Mouse (Mus musculus) intestine, embryonic 15.5 days (tissue): ENCODE results near the gene Rfxank. TPM values are rescaled to one million over a fixed set of nuclear protein-coding genes. Genes with fewer than 3 reads are reported as not detected.
A peak's percentile ranks its signal among the peaks of the same experiment; 100 is the strongest.

Source experiments
- ATAC-seq: fragments of 200-750 bp; cut with Nextera tagmentation; 2 replicates; pipeline ENCODE4 v1.8.0; 2017; ENCODE audit warnings: moderate TSS enrichment, moderate library complexity
- H3K27ac ChIP-seq: fragments of 300-500 bp; sonication (generic); 2 replicates; pipeline ENCODE4 v1.5.1; 2015; ENCODE audit warnings: mild to moderate bottlenecking, inconsistent platforms
- H3K27me3 ChIP-seq: fragments of 300-500 bp; sonication (generic); replicated peaks from 2 replicates; pipeline ENCODE4 v1.6.1; 2015; ENCODE audit warnings: inconsistent platforms
- H3K36me3 ChIP-seq: fragments of 300-500 bp; sonication (generic); 2 replicates; pipeline ENCODE4 v1.6.1; 2015; ENCODE audit warnings: inconsistent platforms
- H3K4me1 ChIP-seq: fragments of 300-500 bp; sonication (generic); replicated peaks from 2 replicates; pipeline ENCODE4 v1.6.1; 2015; ENCODE audit warnings: inconsistent platforms
- H3K4me2 ChIP-seq: fragments of 300-500 bp; sonication (generic); replicated peaks from 2 replicates; pipeline ENCODE4 v1.6.1; 2015; ENCODE audit warnings: mild to moderate bottlenecking, inconsistent platforms
- H3K4me3 ChIP-seq: fragments of 300-500 bp; sonication (generic); replicated peaks from 2 replicates; pipeline ENCODE4 v1.5.1; 2015; ENCODE audit warnings: inconsistent platforms
- H3K9ac ChIP-seq: fragments of 300-500 bp; sonication (generic); 2 replicates; pipeline ENCODE4 v1.6.1; 2015; ENCODE audit warnings: inconsistent platforms
- H3K9me3 ChIP-seq: fragments of 300-500 bp; sonication (generic); 2 replicates; pipeline ENCODE4 v1.6.1; 2016; ENCODE audit warnings: inconsistent platforms
- WGBS: fragments of 180-500 bp; shearing (Covaris S2); methylation state at CpG from one replicate; pipeline ENCODE4 v1.1.7; 2015; 5-methylcytosine and 5-hydroxymethylcytosine counted together
- polyA plus RNA-seq: library from polyadenylated mRNA; unstranded; fragments of >200 nt; fragmentation: Nextera tagmentation; extraction: Ambion mirVana; gene quantifications from 2 replicates; pipeline ENCODE4 v1.2.1, GENCODE M21; 2015

Gene Rfxank
- polyA plus RNA-seq, 1 experiment from 2014 or later, result 12.3 TPM

GRCm38 (mm10) chr8:70089296-70089960 lies 49.5 kb downstream of the Rfxank start:
- 60% methylated on average over 9 of the region's 9 CpGs for WGBS
- no peak overlapping the region for H3K9ac ChIP-seq
- no peak for ATAC-seq

GRCm38 (mm10) chr8:70087836-70088650 lies 50.9 kb downstream of the Rfxank start:
- peaks cover 23% of the 10 kb centered on the region for H3K4me1 ChIP-seq
- H3K9me3 ChIP-seq, result no peaks in the 10 kb centered on the region
- peaks cover 82% of the 10 kb centered on the region for H3K27me3 ChIP-seq
- H3K27ac ChIP-seq, result no peak overlapping the region
- 4% methylated on average over 56 of the region's 56 CpGs for WGBS
- H3K4me2 ChIP-seq, result peak overlapping the region; percentile 63
- no peak overlapping the region for H3K9ac ChIP-seq
- ATAC-seq, result peak; percentile 52
- no peaks in the 10 kb centered on the region for H3K36me3 ChIP-seq
- peak overlapping the region; percentile 25 for H3K4me3 ChIP-seq

More at GRCm38 (mm10) chr8:70089296-70089960, 49.5 kb downstream of the Rfxank start:
- Histone ChIP-seq H3K4me1 (peaks cover 13% of the 10 kb centered on the region), H3K4me3 (no peak overlapping the region), H3K27ac (no peak overlapping the region), H3K27me3 (peaks cover 72% of the 10 kb centered on the region), H3K4me2 (no peak overlapping the region), H3K9me3 (no peaks in the 10 kb centered on the region), H3K36me3 (no peaks in the 10 kb centered on the region)

- Histone ChIP-seq H3K4me2 (no peak overlapping the region), H3K9ac (no peak overlapping the region), H3K36me3 (no peaks in the 10 kb centered on the region), H3K4me1 (peaks cover 23% of the 10 kb centered on the region), H3K27me3 (peaks cover 89% of the 10 kb centered on the region), H3K27ac (no peak overlapping the region), H3K4me3 (no peak overlapping the region), H3K9me3 (no peaks in the 10 kb centered on the region)
- 2% methylated on average over 7 of the region's 7 CpGs for WGBS
- 0 out of 2 replicates have a peak, but pooled peaks have one; percentile 11 for ATAC-seq
Observed at GRCm38 (mm10) chr8:70087237-70087636, 51.7 kb downstream of the Rfxank start.

- Histone ChIP-seq H3K27ac (no peak overlapping the region), H3K36me3 (no peaks in the 10 kb centered on the region), H3K4me3 (no peak overlapping the region), H3K9ac (no peak overlapping the region), H3K4me1 (peaks cover 23% of the 10 kb centered on the region), H3K4me2 (no peak overlapping the region), H3K9me3 (no peaks in the 10 kb centered on the region), H3K27me3 (peaks cover 96% of the 10 kb centered on the region)
- no peak for ATAC-seq
- 42% methylated on average over 1 of the region's 1 CpGs for WGBS
Observed at GRCm38 (mm10) chr8:70086151-70086550, 52.8 kb downstream of the Rfxank start.

- Histone ChIP-seq H3K27me3 (peaks cover 79% of the 10 kb centered on the region), H3K4me2 (peak overlapping the region; percentile 68), H3K36me3 (no peaks in the 10 kb centered on the region), H3K4me1 (peaks cover 23% of the 10 kb centered on the region), H3K9me3 (no peaks in the 10 kb centered on the region), H3K27ac (no peak overlapping the region), H3K9ac (0 out of 2 replicates have a peak overlapping the region, but pooled peaks have one; percentile 16), H3K4me3 (peak overlapping the region; percentile 28)
- 2% methylated on average over 63 of the region's 71 CpGs for whole genome bisulfite sequencing
- ATAC-seq, result no peak
Observed at GRCm38 (mm10) chr8:70084191-70085065, 54.5 kb downstream of the Rfxank start.

GRCm38 (mm10) chr8:70083285-70083684 lies 55.7 kb downstream of the Rfxank start, which contains the start of gene Hapln4:
Hapln4 (plus strand) TSS chr8:70083457.
- peak; percentile 46; the same call in 1 of the 2 replicates for ATAC-seq
- H3K9me3 ChIP-seq, result no peaks in the 10 kb centered on the region
- H3K36me3 ChIP-seq, result no peaks in the 10 kb centered on the region
- peak within 1 kb of the TSS; percentile 28 for H3K4me3 ChIP-seq
- 0 out of 2 replicates have a peak within 1 kb of the TSS, but pooled peaks have one; percentile 16 for H3K9ac ChIP-seq
- H3K4me1 ChIP-seq, result peaks cover 23% of the 10 kb centered on the region
- H3K27ac ChIP-seq, result no peak within 1 kb of the TSS
- under 1% methylated on average over 26 of the region's 26 CpGs for WGBS
- peaks cover 68% of the 10 kb centered on the region for H3K27me3 ChIP-seq
- H3K4me2 ChIP-seq, result peak within 1 kb of the TSS; percentile 68

- Histone ChIP-seq H3K4me2 (no peak overlapping the region), H3K27me3 (peaks cover 55% of the 10 kb centered on the region), H3K9ac (no peak overlapping the region), H3K4me3 (no peak overlapping the region), H3K4me1 (peaks cover 14% of the 10 kb centered on the region), H3K27ac (no peak overlapping the region), H3K9me3 (no peaks in the 10 kb centered on the region), H3K36me3 (no peaks in the 10 kb centered on the region)
- WGBS, result 88% methylated on average over 2 of the region's 2 CpGs
- no peak for ATAC-seq
Observed at GRCm38 (mm10) chr8:70081976-70082375, 57.0 kb downstream of the Rfxank start.

Other genes starting within 250 kb of the Rfxank start
- 2.8 and 3.4 TPM in 2 replicates for gene Tssk6, start 237.0 kb downstream of the Rfxank start, polyA plus RNA-seq
- gene Ndufa13, start 236.6 kb downstream of the Rfxank start, polyA plus RNA-seq, result 212 and 213 TPM in 2 replicates
- gene Yjefn3, start 236.4 kb downstream of the Rfxank start, polyA plus RNA-seq, result 3.9 and 4.2 TPM in 2 replicates
- gene Gatad2a, start 142.8 kb downstream of the Rfxank start, polyA plus RNA-seq, result 51.2 and 54.7 TPM in 2 replicates
- gene Mau2, start 96.4 kb downstream of the Rfxank start, polyA plus RNA-seq, result 43.1 and 46.4 TPM in 2 replicates
- 36.3 and 37.5 TPM in 2 replicates for gene Sugp1, start 96.3 kb downstream of the Rfxank start, polyA plus RNA-seq
- gene Tm6sf2, start 66.2 kb downstream of the Rfxank start, polyA plus RNA-seq, result 42.8 and 52.6 TPM in 2 replicates
- gene Hapln4, start 55.7 kb downstream of the Rfxank start, polyA plus RNA-seq, result 0.06 and 0.11 TPM in 2 replicates
- gene Ncan, start 18.3 kb downstream of the Rfxank start, polyA plus RNA-seq, result 1.6 and 1.7 TPM in 2 replicates
- 47.4 and 48.9 TPM in 2 replicates for gene Nr2c2ap, start 7.8 kb downstream of the Rfxank start, polyA plus RNA-seq
- gene Borcs8, start 345 bp upstream of the Rfxank start, polyA plus RNA-seq, result 34.6 and 40.1 TPM in 2 replicates
- gene Mef2b, start 557 bp upstream of the Rfxank start, polyA plus RNA-seq, result 0.11 TPM in 1 of 2 replicates, not detected in the other
- 55.7 and 64.3 TPM in 2 replicates for gene Tmem161a, start 33.2 kb upstream of the Rfxank start, polyA plus RNA-seq
- 5.8 and 6.0 TPM in 2 replicates for gene Slc25a42, start 73.2 kb upstream of the Rfxank start, polyA plus RNA-seq
- gene Sugp2, start 95.1 kb upstream of the Rfxank start, polyA plus RNA-seq, result 20.6 and 23.0 TPM in 2 replicates
- 25.4 and 26.4 TPM in 2 replicates for gene Armc6, start 95.3 kb upstream of the Rfxank start, polyA plus RNA-seq
- 27.7 and 31.5 TPM in 2 replicates for gene Homer3, start 143.7 kb upstream of the Rfxank start, polyA plus RNA-seq
- gene Ddx49, start 163.3 kb upstream of the Rfxank start, polyA plus RNA-seq, result 45.8 and 52.7 TPM in 2 replicates
- gene Cope, start 163.4 kb upstream of the Rfxank start, polyA plus RNA-seq, result 331 and 429 TPM in 2 replicates
- 3.6 TPM in 2 replicates for gene Cers1, start 176.6 kb upstream of the Rfxank start, polyA plus RNA-seq
- gene Gdf1, start 190.7 kb upstream of the Rfxank start, polyA plus RNA-seq, result 0.38 and 1.4 TPM in 2 replicates
- 14.6 and 15.7 TPM in 2 replicates for gene Upf1, start 214.1 kb upstream of the Rfxank start, polyA plus RNA-seq
- 0.39 and 0.82 TPM in 2 replicates for gene Comp, start 234.4 kb upstream of the Rfxank start, polyA plus RNA-seq